Mouse (Mus musculus): ENCODE data around the gene Prkd2. TPM values are rescaled to one million over a fixed set of nuclear protein-coding genes. Genes with fewer than 3 reads are reported as not detected.

The Prkd2 gene
- total RNA-seq, 2 experiments from 2014 or later = 6.3 to 12.0 TPM

DNA sequence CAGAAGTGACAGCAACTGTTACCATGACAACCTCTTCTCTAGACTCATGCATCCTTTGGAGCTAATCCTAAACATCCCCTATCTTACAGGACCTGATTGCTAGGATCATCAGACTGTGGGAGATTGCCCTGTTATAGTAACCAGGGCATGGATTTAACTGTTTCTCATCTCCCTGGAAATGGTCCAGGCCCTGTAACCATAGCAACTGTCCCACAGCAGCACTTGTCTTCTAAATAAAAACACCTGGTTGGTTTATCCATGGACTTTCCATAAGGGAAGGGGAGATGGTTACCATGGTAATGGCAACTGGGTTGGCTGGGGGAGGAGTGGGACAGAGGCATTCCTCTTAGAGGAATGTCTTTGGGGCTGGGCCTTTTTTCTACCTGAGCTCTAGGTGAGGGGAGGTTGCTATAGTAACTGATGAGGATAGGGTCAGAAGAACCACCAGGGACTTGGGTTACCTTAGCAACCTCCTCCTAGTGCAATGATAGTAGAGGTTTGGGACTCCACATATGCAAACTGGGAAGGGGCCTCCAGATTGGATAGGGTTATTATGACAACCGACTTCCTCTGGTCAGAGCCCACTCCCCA, 27.3 kb upstream of the Prkd2 start, which contains the start of gene Strn4:
Strn4 (plus strand) TSS at position 539 of the 591 bp plus-strand sequence.
- no peak for DNase-seq (ENCODE audit: extremely low spot score in 1 of 2, low spot score in 2 of 2)

DNA sequence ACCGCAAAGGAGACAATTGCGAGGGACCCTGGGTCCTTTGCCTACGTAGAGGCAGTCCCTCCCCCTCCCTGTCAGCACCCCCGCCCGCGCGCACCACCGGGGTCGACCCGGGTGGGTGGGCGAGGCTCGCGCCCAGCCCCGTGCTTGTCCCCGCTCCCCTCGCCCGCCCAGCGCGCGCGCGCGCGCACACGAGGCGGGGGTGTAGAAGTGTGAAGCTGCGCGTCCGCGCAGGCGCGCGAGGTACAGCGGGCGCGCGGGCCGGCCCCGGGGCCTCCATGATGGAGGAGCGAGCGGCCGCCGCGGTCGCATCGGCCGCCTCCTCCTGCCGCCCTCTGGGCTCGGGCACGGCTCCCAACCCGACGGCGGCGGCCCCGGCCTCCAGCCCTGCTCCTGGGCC, 26.6 kb upstream of the Prkd2 start:
- peak overlapping the region; percentile 100 for H3K27ac ChIP-seq
- DNase-seq (ENCODE audit: extremely low spot score in 1 of 2, low spot score in 2 of 2) = peak; percentile 83 to 85
- intact Hi-C loops (cut with DNase I) = loop anchor here (5.0 kb wide), 1 partner anchor 106 kb away; the partner anchor contains the start of gene Calm3
- no peak for TF ChIP-seq CTCF (IDR thresholded peaks at IDR 0.05)
- H3K4me3 ChIP-seq = peak overlapping the region; percentile 100

More for the DNA sequence above, 27.3 kb upstream of the Prkd2 start, which contains the start of gene Strn4:
- peak within 1 kb of the TSS; percentile 100 for H3K4me3 ChIP-seq
- intact Hi-C loops (cut with DNase I) = loop anchor here (5.0 kb wide), 1 partner anchor 107 kb away; the partner anchor contains the start of gene Calm3
- H3K27ac ChIP-seq = peak within 1 kb of the TSS; percentile 100
- no peak for TF ChIP-seq CTCF (IDR thresholded peaks at IDR 0.05)

DNA sequence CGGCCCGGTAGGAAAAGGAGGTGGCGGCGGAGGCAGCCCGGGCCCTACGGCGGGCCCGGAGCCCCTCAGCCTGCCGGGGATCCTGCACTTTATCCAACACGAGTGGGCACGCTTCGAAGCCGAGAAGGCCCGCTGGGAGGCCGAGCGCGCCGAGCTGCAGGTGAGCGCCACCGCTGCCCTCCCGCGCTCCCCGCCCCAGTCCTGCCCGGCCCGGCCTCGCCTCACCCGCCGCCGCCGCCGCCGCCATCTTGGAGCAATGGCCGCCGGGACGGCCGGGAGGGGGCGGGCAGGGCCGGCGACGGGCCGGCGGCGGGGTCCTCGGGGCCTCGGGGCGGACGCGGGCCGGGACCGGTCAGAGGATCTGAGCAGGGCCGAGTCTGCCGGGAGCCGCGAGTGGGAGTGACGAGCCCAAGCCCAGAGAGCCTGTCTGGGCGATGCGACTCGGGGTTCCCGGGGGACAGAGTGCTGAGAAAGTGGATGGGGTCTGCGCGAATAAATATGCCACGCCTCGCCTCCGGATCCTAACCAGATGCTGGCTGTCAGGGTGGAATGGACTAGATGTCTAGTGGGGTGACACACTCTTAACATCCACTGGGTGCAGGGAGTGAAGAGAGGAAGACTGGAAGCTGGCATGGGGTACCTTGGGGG, 26.1 kb upstream of the Prkd2 start, which contains the start of gene Fkrp:
Fkrp (minus strand) TSS at position 258 of the 648 bp plus-strand sequence.
- intact Hi-C loops (cut with DNase I) = loop anchor here (5.0 kb wide), 1 partner anchor 106 kb away; the partner anchor contains the start of gene Calm3
- peak; percentile 62 to 65 for DNase-seq (ENCODE audit: extremely low spot score in 1 of 2, low spot score in 2 of 2)
- peak within 1 kb of the TSS; percentile 100 for H3K4me3 ChIP-seq
- H3K27ac ChIP-seq = peak within 1 kb of the TSS; percentile 100
- no peak; the same call in 1 of the 2 replicates for TF ChIP-seq CTCF (IDR thresholded peaks at IDR 0.05)

DNA sequence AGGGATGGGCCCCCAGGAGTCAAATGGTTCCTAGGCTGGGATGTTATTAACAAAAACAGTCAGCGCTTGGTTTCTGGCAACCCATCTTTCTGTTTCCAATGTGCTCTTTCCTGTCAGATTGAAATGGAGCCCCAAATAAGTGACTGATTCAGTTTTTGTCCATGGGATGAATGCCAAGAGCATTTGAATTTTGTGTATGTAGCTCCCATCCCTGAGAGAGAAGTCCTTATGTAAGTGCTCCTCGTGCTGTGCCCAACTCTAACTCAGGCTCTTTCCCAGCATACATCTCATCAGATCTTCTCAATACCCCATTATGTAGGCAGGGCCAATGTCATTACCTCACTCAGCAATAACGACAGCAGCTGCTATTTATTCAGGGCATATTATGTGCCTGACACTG, 25.0 kb upstream of the Prkd2 start:
- intact Hi-C loops (cut with DNase I) = loop anchor here (5.0 kb wide), 1 partner anchor 105 kb away; the partner anchor contains the start of gene Calm3
- Histone ChIP-seq H3K27ac (peak overlapping the region; percentile 100), H3K4me3 (peak overlapping the region; percentile 100)
- DNase-seq (ENCODE audit: extremely low spot score in 1 of 2, low spot score in 2 of 2) = no peak
- no peak for TF ChIP-seq CTCF (IDR thresholded peaks at IDR 0.05)

GRCm38 (mm10) chr7:16819794-16820193, 22.9 kb upstream of the Prkd2 start:
- peak overlapping the region; percentile 100 for H3K27ac ChIP-seq
- H3K4me3 ChIP-seq = peak overlapping the region; percentile 15; the same call in 1 of the 2 replicates
- no peak for TF ChIP-seq CTCF (IDR thresholded peaks at IDR 0.05)
- intact Hi-C loops (cut with DNase I) = loop anchor here (5.0 kb wide), 2 partner anchors 103 to 417 kb away; partner anchors contain the start of genes Calm3 and Zc3h4
- DNase-seq (ENCODE audit: extremely low spot score in 1 of 2, low spot score in 2 of 2) = no peak

GRCm38 (mm10) chr7:16820271-16820763, 22.4 kb upstream of the Prkd2 start:
- intact Hi-C loops (cut with DNase I) = loop anchor here (5.0 kb wide), 1 partner anchor 418 kb away; the partner anchor contains the start of gene Zc3h4

GRCm38 (mm10) chr7:16821091-16821490, 21.6 kb upstream of the Prkd2 start:
- Histone ChIP-seq H3K27ac (peak overlapping the region; percentile 100), H3K4me3 (0 out of 2 replicates have a peak overlapping the region, but pooled peaks have one; percentile 1)
- TF ChIP-seq CTCF (IDR thresholded peaks at IDR 0.05) = no peak
- intact Hi-C loops (cut with DNase I) = loop anchor here (5.0 kb wide), 1 partner anchor 419 kb away; the partner anchor contains the start of gene Zc3h4
- no peak for DNase-seq (ENCODE audit: extremely low spot score in 1 of 2, low spot score in 2 of 2)

More at GRCm38 (mm10) chr7:16820271-16820763, 22.4 kb upstream of the Prkd2 start:
- no peak overlapping the region; the same call in 1 of the 2 replicates for H3K4me3 ChIP-seq
- DNase-seq (ENCODE audit: extremely low spot score in 1 of 2, low spot score in 2 of 2) = no peak
- H3K27ac ChIP-seq = peak overlapping the region; percentile 100
- TF ChIP-seq CTCF (IDR thresholded peaks at IDR 0.05) = no peak

GRCm38 (mm10) chr7:16821669-16822101, 21.0 kb upstream of the Prkd2 start:
- intact Hi-C loops (cut with DNase I) = loop anchor here (5.0 kb wide), 1 partner anchor 419 kb away; the partner anchor contains the start of gene Zc3h4
- peak; percentile 64 to 77 for DNase-seq (ENCODE audit: extremely low spot score in 1 of 2, low spot score in 2 of 2)
- TF ChIP-seq CTCF (IDR thresholded peaks at IDR 0.05) = no peak
- Histone ChIP-seq H3K4me3 (no peak overlapping the region; the same call in 1 of the 2 replicates), H3K27ac (peak overlapping the region; percentile 100)

- intact Hi-C loops (cut with DNase I) = loop anchor here (5.0 kb wide), 1 partner anchor 421 kb away; the partner anchor contains the start of gene Zc3h4
- H3K27ac ChIP-seq = peak overlapping the region; percentile 100
- peak overlapping the region; percentile 26 for H3K4me3 ChIP-seq
- no peak for TF ChIP-seq CTCF (IDR thresholded peaks at IDR 0.05)
- peak; percentile 79 to 86 for DNase-seq (ENCODE audit: extremely low spot score in 1 of 2, low spot score in 2 of 2)
These were observed 19.0 kb upstream of the Prkd2 start for GRCm38 (mm10) chr7:16823734-16824133.

- no peak overlapping the region for H3K4me3 ChIP-seq
- H3K27ac ChIP-seq = peak overlapping the region; percentile 66; the same call in 1 of the 2 replicates
- intact Hi-C loops (cut with DNase I) = no loop called here
- peak in 1 of 2 experiments; percentile 16 for DNase-seq (ENCODE audit: extremely low spot score in 1 of 2, low spot score in 2 of 2)
- peak; percentile 42 for TF ChIP-seq CTCF (IDR thresholded peaks at IDR 0.05)
These were observed 16.9 kb upstream of the Prkd2 start for GRCm38 (mm10) chr7:16825785-16826184.

DNA sequence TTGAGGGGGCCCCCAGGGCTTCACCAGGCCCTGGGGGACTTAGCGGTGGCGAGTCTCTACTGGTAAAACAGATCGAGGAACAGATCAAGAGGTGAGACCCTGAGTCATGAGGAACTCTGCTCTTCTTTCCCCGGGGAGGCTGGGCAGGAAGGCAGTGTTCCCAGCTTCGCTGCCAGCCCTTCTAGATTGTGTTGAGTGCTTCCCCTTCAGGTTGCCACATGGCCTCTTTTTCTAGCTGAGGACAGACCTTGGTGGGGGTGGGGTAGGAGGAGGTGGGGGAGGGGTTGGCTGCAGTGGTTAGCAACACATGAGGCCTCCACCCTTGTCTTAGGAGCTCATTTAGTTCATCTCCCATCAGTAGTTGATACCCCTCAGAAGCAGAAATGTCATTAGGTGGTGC, 16.1 kb upstream of the Prkd2 start:
- Histone ChIP-seq H3K4me3 (no peak overlapping the region), H3K27ac (peak overlapping the region; percentile 66)
- TF ChIP-seq CTCF (IDR thresholded peaks at IDR 0.05) = no peak
- DNase-seq (ENCODE audit: extremely low spot score in 1 of 2, low spot score in 2 of 2) = no peak
- intact Hi-C loops (cut with DNase I) = no loop called here

Measured in left cerebral cortex, adult 2 months (tissue).